Mouse (Mus musculus): ENCODE data around the gene 4930544D05Rik. TPM values are rescaled to one million over a fixed set of nuclear protein-coding genes. Genes with fewer than 3 reads are reported as not detected.

4930544D05Rik gene
- polyA plus RNA-seq, 1 experiment from 2014 or later = not detected

- Histone ChIP-seq H3K4me3 (ENCODE audit: inconsistent target) (no peak overlapping the region), H3K79me2 (ENCODE audit: inconsistent target) (no peaks in the 10 kb centered on the region), H3K27ac (no peak overlapping the region), H3K36me3 (ENCODE audit: inconsistent target) (peaks cover 45% of the 10 kb centered on the region; the same call in 1 of the 2 replicates)
- 94% methylated on average over 7 of the region's 7 CpGs for WGBS (ENCODE audit: missing documents)
Observed at GRCm38 (mm10) chr11:70612505-70612904, 3.1 kb upstream of the 4930544D05Rik start.

GRCm38 (mm10) chr11:70615074-70615473 is 574 bp upstream of the 4930544D05Rik start:
- Histone ChIP-seq H3K4me3 (ENCODE audit: inconsistent target) (peak overlapping the region; percentile 38), H3K36me3 (ENCODE audit: inconsistent target) (peaks cover 23% of the 10 kb centered on the region; the same call in 1 of the 2 replicates), H3K79me2 (ENCODE audit: inconsistent target) (no peaks in the 10 kb centered on the region), H3K27ac (peak overlapping the region; percentile 32)
- 3% methylated on average over 16 of the region's 17 CpGs for WGBS (ENCODE audit: missing documents)

- 67% methylated on average over 1 of the region's 1 CpGs for WGBS (ENCODE audit: missing documents)
Observed at GRCm38 (mm10) chr11:70619101-70619500, 3.5 kb downstream of the 4930544D05Rik start, which contains the start of gene Chrne. TSS of gene Chrne (minus strand) at chr11:70619216.

GRCm38 (mm10) chr11:70621972-70622814 is 6.5 kb downstream of the 4930544D05Rik start:
- WGBS (ENCODE audit: missing documents) = 93% methylated on average over 7 of the region's 7 CpGs
- H3K4me3 ChIP-seq (ENCODE audit: inconsistent target) = no peak overlapping the region
- H3K79me2 ChIP-seq (ENCODE audit: inconsistent target) = no peaks in the 10 kb centered on the region
- H3K36me3 ChIP-seq (ENCODE audit: inconsistent target) = no peaks in the 10 kb centered on the region
- H3K27ac ChIP-seq = no peak overlapping the region

More at GRCm38 (mm10) chr11:70619101-70619500, 3.5 kb downstream of the 4930544D05Rik start, which contains the start of gene Chrne:
- H3K27ac ChIP-seq = no peak within 1 kb of the TSS
- H3K79me2 ChIP-seq (ENCODE audit: inconsistent target) = no peaks in the 10 kb centered on the region
- H3K4me3 ChIP-seq (ENCODE audit: inconsistent target) = no peak within 1 kb of the TSS
- no peaks in the 10 kb centered on the region for H3K36me3 ChIP-seq (ENCODE audit: inconsistent target)

DNA sequence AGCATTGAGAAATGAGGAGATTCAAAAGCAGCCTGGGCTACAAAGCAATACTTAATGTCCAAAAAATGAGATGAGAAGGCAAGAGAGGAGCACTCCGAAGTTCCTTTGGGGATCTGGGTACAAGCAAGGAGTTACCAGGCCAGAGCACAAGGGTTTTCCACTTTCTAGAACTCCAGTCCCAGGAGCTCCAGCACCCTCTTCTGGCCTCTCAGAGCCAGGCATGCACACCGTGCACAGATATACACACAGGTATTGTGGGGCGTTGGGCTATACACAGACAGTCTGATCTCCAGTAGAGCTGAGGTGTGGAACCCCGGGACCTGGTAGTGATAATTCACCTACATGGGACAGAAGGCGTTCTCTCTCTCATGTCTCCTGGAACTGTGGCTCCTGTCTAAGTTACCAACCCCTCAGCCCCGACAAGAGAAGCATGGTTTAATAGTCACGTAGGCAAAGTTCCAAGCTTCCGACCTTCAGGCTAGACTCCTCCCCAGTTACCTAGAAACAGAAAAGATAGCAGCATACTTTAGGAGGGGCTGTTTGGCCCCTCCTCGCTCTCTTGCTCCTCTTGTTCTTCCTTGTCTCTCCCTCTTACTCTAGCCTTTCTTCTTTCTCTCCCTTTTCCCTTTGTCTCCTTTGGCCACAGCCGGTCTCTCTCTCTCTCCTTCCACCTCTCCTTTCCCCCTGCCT is 7.5 kb downstream of the 4930544D05Rik start:
- Histone ChIP-seq H3K36me3 (ENCODE audit: inconsistent target) (no peaks in the 10 kb centered on the region), H3K27ac (no peak overlapping the region), H3K4me3 (ENCODE audit: inconsistent target) (no peak overlapping the region), H3K79me2 (ENCODE audit: inconsistent target) (no peaks in the 10 kb centered on the region)
- WGBS (ENCODE audit: missing documents) = 91% methylated on average over 9 of the region's 10 CpGs

- Histone ChIP-seq H3K79me2 (ENCODE audit: inconsistent target) (no peaks in the 10 kb centered on the region), H3K27ac (no peak overlapping the region), H3K4me3 (ENCODE audit: inconsistent target) (no peak overlapping the region), H3K36me3 (ENCODE audit: inconsistent target) (no peaks in the 10 kb centered on the region)
- WGBS (ENCODE audit: missing documents) = 55% methylated on average over 3 of the region's 4 CpGs
Observed at GRCm38 (mm10) chr11:70625473-70625872, 9.8 kb downstream of the 4930544D05Rik start.

DNA sequence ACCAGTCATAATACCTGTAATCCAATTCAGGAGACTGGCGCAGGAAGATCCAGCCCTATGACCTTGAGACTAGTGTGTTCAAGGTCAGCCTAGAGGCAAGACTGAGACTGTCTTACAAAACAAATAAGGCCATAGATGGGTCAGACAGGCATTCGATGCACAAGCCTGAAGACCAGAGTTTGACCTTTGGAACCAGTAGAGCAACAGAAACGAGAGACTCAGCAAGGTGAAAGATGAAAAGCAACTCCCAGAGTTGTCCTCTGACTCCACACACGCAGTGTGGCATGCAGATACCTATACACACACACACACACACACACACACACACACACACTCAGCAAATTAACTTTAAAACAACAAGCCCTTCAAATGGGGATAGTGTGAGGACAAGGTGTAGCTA is 11.2 kb downstream of the 4930544D05Rik start:
- H3K4me3 ChIP-seq (ENCODE audit: inconsistent target) = no peak overlapping the region
- H3K27ac ChIP-seq = no peak overlapping the region
- H3K79me2 ChIP-seq (ENCODE audit: inconsistent target) = no peaks in the 10 kb centered on the region
- no peaks in the 10 kb centered on the region for H3K36me3 ChIP-seq (ENCODE audit: inconsistent target)
- WGBS (ENCODE audit: missing documents) = 96% methylated on average over 3 of the region's 4 CpGs

DNA sequence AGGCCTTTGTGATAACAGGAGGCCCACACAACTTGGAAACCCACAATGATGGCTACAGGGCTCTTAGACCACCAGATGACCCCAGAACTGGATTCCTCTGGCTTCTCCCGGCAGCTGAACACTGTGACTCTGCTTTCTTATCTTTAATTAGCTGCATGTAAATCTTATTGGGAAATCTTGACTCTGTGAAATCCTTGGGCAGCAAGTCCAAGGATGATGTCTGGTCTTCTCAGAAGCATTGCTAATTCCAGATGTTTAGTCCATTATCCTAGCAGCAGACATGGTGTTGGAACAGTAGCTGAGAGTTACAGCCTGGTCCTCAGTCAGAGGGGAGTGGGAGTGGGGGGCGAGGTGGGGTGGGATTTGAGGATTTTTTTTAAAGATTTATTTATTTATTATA is 12.8 kb downstream of the 4930544D05Rik start:
- no peak overlapping the region for H3K4me3 ChIP-seq (ENCODE audit: inconsistent target)
- WGBS (ENCODE audit: missing documents) = 67% methylated on average over 2 of the region's 2 CpGs
- H3K27ac ChIP-seq = no peak overlapping the region
- H3K79me2 ChIP-seq (ENCODE audit: inconsistent target) = no peaks in the 10 kb centered on the region
- no peaks in the 10 kb centered on the region for H3K36me3 ChIP-seq (ENCODE audit: inconsistent target)

GRCm38 (mm10) chr11:70629557-70629956 is 13.9 kb downstream of the 4930544D05Rik start:
- WGBS (ENCODE audit: missing documents) = 62% methylated on average over 5 of the region's 5 CpGs
- Histone ChIP-seq H3K36me3 (ENCODE audit: inconsistent target) (no peaks in the 10 kb centered on the region), H3K27ac (no peak overlapping the region), H3K4me3 (ENCODE audit: inconsistent target) (no peak overlapping the region), H3K79me2 (ENCODE audit: inconsistent target) (no peaks in the 10 kb centered on the region)

- 61% methylated on average over 7 of the region's 7 CpGs for WGBS (ENCODE audit: missing documents)
- H3K27ac ChIP-seq = no peak overlapping the region
Observed at GRCm38 (mm10) chr11:70630129-70630528, 14.5 kb downstream of the 4930544D05Rik start.

DNA sequence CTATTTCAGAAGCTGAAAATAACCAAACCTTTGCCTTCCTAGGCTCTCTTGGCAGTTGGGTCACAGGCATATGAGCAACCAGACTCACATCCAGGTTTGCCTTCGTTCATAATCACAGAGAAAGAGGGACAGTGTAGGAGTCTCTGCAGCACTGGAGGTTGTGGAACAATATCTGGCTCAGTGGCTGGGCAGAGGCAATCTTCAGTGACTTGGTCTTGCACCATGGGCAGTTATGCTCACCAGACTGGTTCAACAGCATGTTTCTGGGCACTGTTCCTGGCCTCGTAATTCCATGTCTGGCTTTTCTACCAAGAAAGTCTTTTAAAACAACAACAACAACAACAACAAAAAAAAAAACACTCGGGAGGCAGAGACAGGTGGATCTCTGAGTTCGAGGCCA is 20.0 kb downstream of the 4930544D05Rik start:
- WGBS (ENCODE audit: missing documents) = 95% methylated on average over 2 of the region's 4 CpGs
- H3K4me3 ChIP-seq (ENCODE audit: inconsistent target) = no peak overlapping the region
- no peaks in the 10 kb centered on the region for H3K79me2 ChIP-seq (ENCODE audit: inconsistent target)
- H3K27ac ChIP-seq = no peak overlapping the region
- no peaks in the 10 kb centered on the region for H3K36me3 ChIP-seq (ENCODE audit: inconsistent target)

More at GRCm38 (mm10) chr11:70630129-70630528, 14.5 kb downstream of the 4930544D05Rik start:
- Histone ChIP-seq H3K36me3 (ENCODE audit: inconsistent target) (no peaks in the 10 kb centered on the region), H3K4me3 (ENCODE audit: inconsistent target) (no peak overlapping the region), H3K79me2 (ENCODE audit: inconsistent target) (no peaks in the 10 kb centered on the region)

DNA sequence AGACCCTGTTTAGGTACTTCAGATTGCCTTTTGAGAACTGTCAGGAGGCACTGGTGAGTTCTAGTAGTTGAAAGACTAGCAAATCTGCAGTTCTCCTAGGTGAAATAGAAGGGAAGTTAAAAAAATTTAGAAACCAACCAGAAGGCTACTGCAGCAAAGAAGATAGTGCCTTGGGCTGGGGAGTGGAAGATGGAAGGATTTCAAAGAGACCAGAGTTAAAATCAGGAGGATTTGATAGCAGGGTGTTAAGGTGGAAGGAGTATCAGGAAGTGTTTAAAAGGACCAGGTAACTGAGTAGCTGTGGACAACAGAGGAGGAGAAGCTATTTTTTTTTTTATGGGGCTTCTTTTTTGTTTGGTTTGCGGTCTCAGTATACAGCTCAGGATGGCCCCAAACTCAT is 22.1 kb downstream of the 4930544D05Rik start:
- WGBS (ENCODE audit: missing documents) = 92% methylated on average over 1 of the region's 1 CpGs
- no peak overlapping the region for H3K27ac ChIP-seq
- no peaks in the 10 kb centered on the region for H3K79me2 ChIP-seq (ENCODE audit: inconsistent target)
- H3K36me3 ChIP-seq (ENCODE audit: inconsistent target) = no peaks in the 10 kb centered on the region
- H3K4me3 ChIP-seq (ENCODE audit: inconsistent target) = no peak overlapping the region

DNA sequence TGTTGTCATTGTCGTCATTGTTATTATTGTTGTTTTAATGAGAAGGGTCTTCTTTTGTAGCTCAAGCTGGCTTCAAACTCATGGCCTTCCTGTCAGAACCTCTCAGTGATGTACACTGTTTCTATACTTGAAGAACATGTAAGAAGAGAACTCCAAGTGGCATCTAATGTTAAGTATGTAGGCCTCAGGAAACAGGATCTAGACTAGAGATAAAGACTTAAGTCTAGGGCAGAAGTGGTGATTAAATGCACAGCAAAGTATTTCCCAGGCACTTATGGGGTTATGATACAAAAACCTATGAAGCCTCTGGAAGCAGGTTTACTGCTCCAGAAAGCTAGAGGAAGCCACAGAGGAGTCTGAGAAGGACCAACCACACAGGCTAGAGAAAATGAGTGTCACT is 22.6 kb downstream of the 4930544D05Rik start:
- Histone ChIP-seq H3K27ac (no peak overlapping the region), H3K36me3 (ENCODE audit: inconsistent target) (peaks cover 4% of the 10 kb centered on the region; the same call in 1 of the 2 replicates), H3K4me3 (ENCODE audit: inconsistent target) (no peak overlapping the region), H3K79me2 (ENCODE audit: inconsistent target) (no peaks in the 10 kb centered on the region)
- WGBS (ENCODE audit: missing documents) = 53% methylated on average over 1 of the region's 1 CpGs

GRCm38 (mm10) chr11:70638714-70639278 is 23.1 kb downstream of the 4930544D05Rik start, which contains the start of gene Gp1ba:
TSS of gene Gp1ba (plus strand) at chr11:70639122.
- Histone ChIP-seq H3K4me3 (ENCODE audit: inconsistent target) (no peak within 1 kb of the TSS), H3K79me2 (ENCODE audit: inconsistent target) (no peaks in the 10 kb centered on the region), H3K27ac (no peak within 1 kb of the TSS), H3K36me3 (ENCODE audit: inconsistent target) (peaks cover 9% of the 10 kb centered on the region; the same call in 1 of the 2 replicates)
- WGBS (ENCODE audit: missing documents) = 17% methylated on average over 5 of the region's 5 CpGs
